Mouse (Mus musculus) lung, postnatal 4 days (tissue): Measurements from ENCODE around the gene Zfp523.
"Not testable (repeated sequence)": the region's sequence is repeated elsewhere in the genome, so short reads cannot be mapped to it uniquely, and the experiment has no call there.

Experiments used
- DNase-seq, 2 experiments: peaks; one replicate each; pipeline ENCODE4 v3.0.0; 2021

Gene Zfp523

DNA sequence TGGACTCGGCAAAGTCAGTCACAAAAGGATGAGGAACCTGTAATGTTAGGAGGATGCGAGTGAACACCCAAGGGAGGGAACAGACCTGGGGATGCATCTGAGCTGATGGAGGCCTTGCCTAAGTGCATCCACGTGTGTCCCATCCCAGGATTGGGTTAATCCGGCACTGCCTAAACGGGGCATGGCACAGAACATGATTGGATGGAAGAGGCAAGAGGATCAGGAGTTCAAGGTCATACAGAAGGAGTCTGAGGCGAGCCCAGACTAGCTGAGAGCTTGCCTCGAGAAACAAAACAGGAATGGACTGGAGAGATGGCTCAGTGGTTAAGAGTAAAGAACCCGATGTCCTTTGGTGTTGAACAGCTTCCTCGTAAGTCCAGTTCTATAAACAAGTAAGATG, 35.5 kb downstream of the Zfp523 start:
- DNase-seq, result no peak

- peak in 1 of 2 experiments; percentile 46 for DNase-seq
Measured at GRCm38 (mm10) chr17:28213236-28213635, 36.3 kb downstream of the Zfp523 start.

GRCm38 (mm10) chr17:28216791-28217190, 39.9 kb downstream of the Zfp523 start:
- no peak for DNase-seq

DNA sequence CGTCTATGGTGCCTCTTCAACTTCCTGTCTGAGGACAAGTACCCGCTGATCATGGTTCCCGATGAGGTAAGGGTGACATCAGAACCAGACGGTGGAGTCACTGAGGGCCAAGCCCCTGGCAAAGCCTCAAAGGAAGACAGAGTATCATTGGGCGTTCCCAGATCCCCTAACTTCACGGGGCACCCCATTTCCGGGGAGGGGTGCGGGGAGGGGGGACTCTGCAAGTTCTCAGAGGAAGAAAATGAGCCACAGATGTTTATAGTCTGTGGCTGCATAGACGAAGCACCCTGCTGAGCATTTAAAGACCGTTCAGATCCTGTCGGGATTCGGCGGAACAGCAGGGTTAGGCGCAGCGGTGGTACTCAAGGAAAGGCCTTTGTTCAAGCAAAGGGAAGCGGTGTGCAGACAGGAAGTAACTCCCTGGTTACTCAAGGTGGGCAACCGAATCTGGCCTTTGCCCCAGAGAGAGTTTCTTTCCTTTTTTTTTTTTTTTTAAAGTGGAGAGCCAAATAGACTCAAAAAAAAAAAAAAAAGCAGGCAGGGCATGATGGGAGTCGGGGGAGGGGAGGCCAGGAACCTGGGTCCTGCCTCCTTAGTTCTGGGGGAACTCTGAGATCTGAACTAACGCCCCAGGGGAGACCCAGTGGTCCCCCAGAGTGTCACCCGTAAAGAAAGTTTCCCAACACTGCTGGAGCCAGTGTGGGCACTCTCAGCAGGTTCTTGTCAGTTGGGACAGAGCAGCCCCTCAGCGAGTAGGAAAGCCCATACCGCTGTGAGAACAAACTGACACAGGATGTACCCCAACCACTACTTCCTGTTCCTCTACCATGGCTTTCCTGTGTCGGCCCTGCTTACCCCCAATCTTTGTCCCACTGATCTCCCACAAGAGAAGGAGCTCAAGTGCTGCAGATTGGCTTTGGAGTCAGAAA, 41.1 kb downstream of the Zfp523 start:
- peak; percentile 79 for DNase-seq

DNA sequence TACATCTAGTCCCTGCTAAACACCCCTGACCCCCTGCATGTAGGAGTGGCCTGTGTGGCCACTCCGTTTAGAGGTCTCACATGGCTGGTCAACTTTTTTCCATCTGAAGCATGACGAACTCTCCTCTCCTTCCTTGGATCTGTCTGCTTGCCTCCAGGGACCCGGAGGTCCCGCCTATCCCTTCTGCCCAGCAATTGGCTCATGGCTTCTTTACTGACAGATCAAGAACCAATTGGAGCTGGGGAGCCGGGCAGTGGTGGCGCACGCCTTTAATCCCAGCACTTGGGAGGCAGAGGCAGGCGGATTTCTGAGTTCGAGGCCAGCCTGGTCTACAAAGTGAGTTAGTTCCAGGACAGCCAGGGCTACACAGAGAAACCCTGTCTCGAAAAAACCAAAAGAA, 45.5 kb downstream of the Zfp523 start:
- not testable (repeated sequence) for DNase-seq

GRCm38 (mm10) chr17:28223561-28224391, 46.8 kb downstream of the Zfp523 start:
- peak; percentile 95 to 96 for DNase-seq

GRCm38 (mm10) chr17:28224615-28225014, 47.7 kb downstream of the Zfp523 start:
- DNase-seq, result no peak

GRCm38 (mm10) chr17:28226014-28226413, 49.1 kb downstream of the Zfp523 start:
- DNase-seq, result peak; percentile 93 to 95

GRCm38 (mm10) chr17:28230486-28230885, 53.6 kb downstream of the Zfp523 start:
- DNase-seq, result no peak

GRCm38 (mm10) chr17:28231026-28231736, 54.3 kb downstream of the Zfp523 start:
- DNase-seq, result no peak

- DNase-seq, result peak; percentile 97 to 99
Measured at GRCm38 (mm10) chr17:28232475-28233060, 55.6 kb downstream of the Zfp523 start, which contains the start of gene Ppard. TSS of gene Ppard (plus strand) at chr17:28232700.

DNA sequence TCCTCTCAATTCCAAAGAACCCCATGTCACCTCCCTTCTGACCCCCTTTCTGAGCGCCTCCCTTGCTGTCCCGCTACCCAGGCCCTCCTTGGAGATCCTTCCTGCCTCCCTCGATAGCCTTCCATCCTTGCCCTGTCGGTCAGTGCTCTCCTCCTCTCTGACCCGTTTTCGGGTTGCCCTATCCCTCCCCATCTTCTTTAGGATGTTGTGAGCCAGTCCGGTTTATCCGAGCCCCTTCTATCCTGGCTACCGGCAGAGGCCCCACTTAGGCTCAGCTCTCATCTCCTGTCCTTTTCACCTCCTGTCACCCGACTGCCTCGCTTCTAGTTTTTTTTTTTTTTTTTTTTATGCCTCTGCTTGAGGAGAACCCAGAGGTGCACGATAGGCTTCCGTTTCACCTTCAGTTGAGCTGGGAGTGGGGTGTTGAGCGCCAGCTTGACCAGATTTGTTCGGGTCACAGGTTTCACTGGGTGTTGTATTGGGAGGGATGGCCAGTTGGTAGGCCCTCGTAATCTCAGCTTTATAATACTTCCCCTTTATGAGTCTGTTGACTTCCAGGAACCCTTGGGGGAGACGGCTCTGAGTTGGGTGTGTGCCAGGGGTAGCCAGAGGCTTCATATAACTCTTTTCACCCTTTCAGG, 56.3 kb downstream of the Zfp523 start:
- DNase-seq, result peak; percentile 56 to 57

DNA sequence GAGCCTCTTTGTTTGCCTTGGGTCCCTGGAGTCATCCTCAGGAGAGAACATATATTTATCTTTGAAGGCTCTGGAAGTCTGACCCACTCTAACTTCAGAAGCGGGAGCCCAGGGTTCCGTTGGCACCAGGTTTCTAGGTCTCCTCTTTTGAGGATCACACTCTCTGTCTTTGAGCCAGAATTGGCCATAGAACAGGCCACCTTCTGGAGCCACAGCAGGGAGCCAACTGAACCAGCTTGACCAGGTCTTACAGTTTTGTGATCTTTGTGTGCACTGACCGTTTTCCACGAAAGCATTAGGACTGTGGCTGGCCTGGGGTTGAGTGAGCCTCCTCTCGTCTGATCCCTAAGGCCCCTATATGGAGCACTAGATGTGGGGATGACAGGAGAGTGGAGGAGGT, 57.7 kb downstream of the Zfp523 start:
- DNase-seq, result no peak

GRCm38 (mm10) chr17:28235982-28236635, 59.2 kb downstream of the Zfp523 start:
- no peak for DNase-seq

- DNase-seq, result no peak
Measured at GRCm38 (mm10) chr17:28236636-28237015, 59.7 kb downstream of the Zfp523 start.

GRCm38 (mm10) chr17:28237362-28237761, 60.4 kb downstream of the Zfp523 start:
- no peak for DNase-seq

DNA sequence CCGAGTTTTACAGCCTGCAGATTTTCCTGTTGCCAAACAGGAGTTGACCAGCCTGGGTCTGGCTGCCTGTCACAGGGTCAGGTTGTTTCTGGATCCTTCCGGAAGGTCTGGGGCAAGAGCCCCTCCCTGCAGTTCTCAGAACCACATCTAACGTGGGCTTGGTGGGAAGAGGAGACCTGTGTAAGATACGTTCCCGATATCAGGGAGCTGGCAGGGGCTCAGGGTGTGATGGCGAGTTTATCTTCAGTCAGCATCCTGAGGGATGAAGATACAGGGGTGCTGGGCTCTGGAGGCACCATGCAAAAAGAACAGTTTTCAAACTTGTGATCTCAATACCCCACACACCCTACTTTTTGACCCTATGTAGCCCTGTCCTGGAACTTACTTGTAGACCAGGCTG, 60.9 kb downstream of the Zfp523 start:
- no peak for DNase-seq

- DNase-seq, result no peak
Measured at GRCm38 (mm10) chr17:28240846-28241245, 63.9 kb downstream of the Zfp523 start.

DNA sequence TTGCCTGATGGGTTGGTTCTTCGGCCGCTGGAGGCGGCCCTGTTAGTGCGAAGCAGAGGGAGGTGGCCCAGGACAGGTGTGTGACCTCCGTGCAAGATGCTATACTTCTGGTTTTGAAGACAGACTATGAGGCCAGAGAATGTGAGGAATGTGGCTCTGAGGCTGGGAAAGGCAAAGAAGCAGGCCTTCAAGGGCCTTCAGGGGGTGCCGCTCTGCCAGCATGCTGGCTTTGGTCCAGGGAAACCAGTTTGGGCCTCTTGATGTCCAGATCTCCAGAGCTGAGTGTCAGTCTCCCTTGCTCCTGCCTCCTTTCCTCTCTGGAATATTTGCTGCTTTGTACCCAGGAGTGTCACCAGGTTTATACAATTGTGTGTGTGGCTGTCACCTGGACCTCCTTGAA, 65.4 kb downstream of the Zfp523 start:
- peak; percentile 68 to 82 for DNase-seq

- no peak for DNase-seq
Measured at GRCm38 (mm10) chr17:28244214-28244613, 67.3 kb downstream of the Zfp523 start.

GRCm38 (mm10) chr17:28244714-28245113, 67.8 kb downstream of the Zfp523 start:
- no peak for DNase-seq

- DNase-seq, result no peak
Measured at GRCm38 (mm10) chr17:28246640-28247039, 69.7 kb downstream of the Zfp523 start.
